Mouse (Mus musculus) heart, adult 2 months (tissue): ENCODE results near the gene Rplp0. TPM values are rescaled to one million over a fixed set of nuclear protein-coding genes. Genes with fewer than 3 reads are reported as not detected.

Experiments used
- DNase-seq, 2 experiments: peaks; one replicate each; pipeline ENCODE4 v3.0.0; 2021
- H3K27ac ChIP-seq: fragments of 200-600 bp; 2 replicates; pipeline ENCODE4 v1.8.1; 2022
- H3K27me3 ChIP-seq: fragments of 200-500 bp; 2 replicates; pipeline ENCODE4 v1.6.1; 2012; ENCODE audit warnings: mild to moderate bottlenecking, low read length, inconsistent platforms, mixed read lengths; ENCODE audit not compliant: control insufficient read depth, insufficient read depth
- H3K36me3 ChIP-seq: fragments of 200-500 bp; 2 replicates; pipeline ENCODE4 v1.6.1; 2012; ENCODE audit warnings: low read length, inconsistent platforms; ENCODE audit not compliant: control insufficient read depth, insufficient read depth
- H3K4me1 ChIP-seq: fragments of 200-500 bp; 2 replicates; pipeline ENCODE4 v1.6.1; 2011; ENCODE audit warnings: low read length; ENCODE audit not compliant: control insufficient read depth, insufficient read depth
- H3K4me3 ChIP-seq: fragments of 200-600 bp; 2 replicates; pipeline ENCODE4 v1.8.1; 2022
- H3K79me2 ChIP-seq: fragments of 200-500 bp; replicated peaks from 2 replicates; pipeline ENCODE4 v1.6.1; 2012; ENCODE audit warnings: mild to moderate bottlenecking, inconsistent platforms, low read length, moderate library complexity, mixed read lengths; ENCODE audit not compliant: control insufficient read depth, insufficient read depth
- H3K9ac ChIP-seq: fragments of 200-500 bp; 2 replicates; pipeline ENCODE4 v1.6.1; 2012; ENCODE audit warnings: low read depth, mild to moderate bottlenecking, control low read depth, inconsistent platforms, low read length, mixed read lengths
- CTCF ChIP-seq: fragments of 200-600 bp; IDR thresholded peaks from 2 replicates; pipeline ENCODE4 v1.8.1; 2022; ENCODE audit warnings: antibody characterized with exemption, mild to moderate bottlenecking, moderate library complexity
- EP300 ChIP-seq: fragments of 200-500 bp; IDR thresholded peaks from 2 replicates; pipeline ENCODE4 v1.6.1; 2011; ENCODE audit warnings: low read depth, low read length, control low read depth; ENCODE audit not compliant: insufficient read depth
- POLR2A ChIP-seq: fragments of 200-500 bp; IDR thresholded peaks from 2 replicates; pipeline ENCODE4 v1.6.1; 2011; ENCODE audit warnings: mild to moderate bottlenecking, low read depth, low read length, control low read depth; ENCODE audit not compliant: insufficient read depth
- WGBS: fragments of 180-500 bp; shearing (Covaris S2); methylation state at CpG from one replicate; pipeline ENCODE4 v1.1.7; 2018; 5-methylcytosine and 5-hydroxymethylcytosine counted together
- intact Hi-C: fragments of 180-260 bp; cut with DNase I; formaldehyde crosslinking; loops from one replicate; pipeline ENCODE4 v1.15.1; 2025
- polyA plus RNA-seq: library from polyadenylated mRNA; depleted of rRNA; stranded (reverse); fragments of >200 nt; gene quantifications from 2 replicates; pipeline ENCODE4 v1.2.3, GENCODE M21; 2012
- total RNA-seq, 2 experiments: library from RNA; stranded (reverse); gene quantifications; 2 replicates each; pipeline ENCODE4 v1.2.3; 2021

Gene Rplp0
- total and polyA plus RNA-seq, 3 experiments: 587 to 1,274 (median 705) TPM

DNA sequence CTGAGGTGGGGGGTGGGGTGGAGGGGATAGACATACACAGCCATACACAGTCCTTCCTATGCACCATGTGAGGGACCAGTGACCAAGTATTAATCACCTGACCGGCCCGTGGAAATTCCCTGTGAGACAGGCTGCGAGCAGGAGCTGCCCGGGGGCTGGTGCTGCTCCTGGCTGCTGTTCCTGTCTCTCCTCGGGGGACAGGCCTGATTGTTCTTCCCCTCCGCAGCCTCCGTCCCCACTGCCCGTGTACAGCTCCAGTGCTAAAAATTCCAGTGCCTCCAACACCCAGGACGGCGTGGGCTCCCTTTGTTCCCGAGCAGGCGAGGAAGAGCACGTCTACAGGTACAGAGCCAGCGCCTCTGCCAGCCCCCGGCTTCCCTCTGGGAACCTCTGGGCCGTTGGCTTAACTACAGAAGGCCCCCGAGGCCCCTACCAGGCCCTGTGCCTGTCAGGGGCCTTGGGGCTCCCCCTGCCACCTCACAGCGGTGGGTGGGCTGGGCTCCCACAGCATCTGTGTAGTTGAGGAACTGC, 14.5 kb upstream of the Rplp0 start:
- intact Hi-C loops: no loop called here
- WGBS: 74% methylated on average over 18 of the region's 18 CpGs
- H3K27ac ChIP-seq: no peak overlapping the region

DNA sequence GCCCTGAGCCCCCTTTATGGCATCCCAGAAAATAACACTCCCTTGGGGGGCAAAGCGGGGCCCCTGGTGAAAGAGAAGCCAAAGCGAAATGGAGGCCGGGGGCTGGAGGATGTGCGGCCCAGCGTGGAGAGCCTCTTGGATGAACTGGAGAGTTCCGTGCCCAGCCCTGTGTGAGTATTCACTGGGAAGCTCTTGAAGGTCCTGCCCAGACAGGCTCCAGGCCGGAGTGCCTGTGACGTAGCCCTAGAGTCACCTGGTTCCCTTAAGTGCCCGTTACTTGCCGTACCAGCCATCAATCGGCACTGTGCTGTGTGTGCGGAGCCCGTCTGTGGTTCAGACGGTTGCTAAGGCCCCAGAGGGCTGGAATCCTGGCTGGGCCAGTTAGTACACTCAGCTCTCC, 13.6 kb upstream of the Rplp0 start:
- TF ChIP-seq CTCF: no peak
- TF ChIP-seq EP300: no peak
- no peak for TF ChIP-seq POLR2A
- Histone ChIP-seq H3K27ac (no peak overlapping the region), H3K27me3 (no peaks in the 10 kb centered on the region), H3K36me3 (no peaks in the 10 kb centered on the region), H3K4me3 (no peak overlapping the region), H3K9ac (no peak overlapping the region), H3K79me2 (no peaks in the 10 kb centered on the region; the same call in none of the 2 replicates), H3K4me1 (peaks cover 10% of the 10 kb centered on the region)
- DNase-seq: no peak
- intact Hi-C loops: no loop called here
- 96% methylated on average over 14 of the region's 14 CpGs for WGBS

More for the DNA sequence above, 14.5 kb upstream of the Rplp0 start:
- H3K9ac ChIP-seq: no peak overlapping the region
- peaks cover 1% of the 10 kb centered on the region for H3K79me2 ChIP-seq
- TF ChIP-seq CTCF (no peak), EP300 (no peak), POLR2A (no peak)
- peaks cover 10% of the 10 kb centered on the region for H3K4me1 ChIP-seq
- no peaks in the 10 kb centered on the region for H3K36me3 ChIP-seq
- no peaks in the 10 kb centered on the region for H3K27me3 ChIP-seq
- no peak for DNase-seq
- H3K4me3 ChIP-seq: no peak overlapping the region

DNA sequence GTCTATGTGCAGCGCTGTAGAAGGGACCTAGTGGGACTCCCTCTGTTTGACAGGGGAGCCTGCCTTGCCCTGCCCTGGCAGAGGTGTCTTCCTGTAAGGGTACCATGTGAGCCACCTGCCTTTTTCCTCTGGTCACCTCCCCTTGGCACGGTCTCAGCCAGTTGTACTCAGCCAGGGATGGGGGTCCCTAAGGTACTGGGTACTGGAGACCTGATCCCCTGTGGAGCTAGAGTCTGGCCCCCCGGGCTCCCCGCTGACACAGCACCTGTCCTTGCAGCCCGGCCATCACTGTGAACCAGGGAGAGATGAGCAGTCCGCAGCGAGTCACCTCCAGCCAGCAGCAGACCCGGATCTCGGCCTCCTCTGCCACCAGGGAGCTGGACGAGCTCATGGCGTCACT, 12.7 kb upstream of the Rplp0 start:
- Histone ChIP-seq H3K9ac (no peak overlapping the region), H3K27me3 (no peaks in the 10 kb centered on the region), H3K4me1 (peaks cover 10% of the 10 kb centered on the region), H3K4me3 (no peak overlapping the region), H3K27ac (no peak overlapping the region), H3K79me2 (no peaks in the 10 kb centered on the region; the same call in none of the 2 replicates), H3K36me3 (no peaks in the 10 kb centered on the region)
- TF ChIP-seq POLR2A: no peak
- no peak for TF ChIP-seq EP300
- TF ChIP-seq CTCF: no peak
- no peak for DNase-seq
- WGBS: 90% methylated on average over 11 of the region's 11 CpGs
- intact Hi-C loops: no loop called here

DNA sequence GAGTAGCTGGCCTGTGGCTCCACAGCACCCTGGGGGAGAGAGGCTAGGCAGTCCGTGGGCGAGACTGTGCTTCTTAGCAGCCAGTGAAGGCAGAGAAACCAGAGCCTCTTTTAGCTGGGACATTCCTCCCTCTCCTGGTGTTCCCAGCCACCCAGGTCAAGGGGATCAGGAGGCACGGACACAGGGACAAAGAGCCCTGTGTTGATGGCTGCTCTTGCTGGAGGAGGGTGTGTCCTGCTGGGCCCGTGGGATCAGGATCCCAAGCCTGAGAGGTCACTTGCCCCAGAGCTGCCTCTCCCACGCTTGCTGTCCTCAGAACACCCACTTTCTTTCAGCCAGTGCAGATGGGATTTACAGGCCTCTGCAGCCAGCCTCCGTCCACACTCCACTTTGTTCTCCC, 12.3 kb upstream of the Rplp0 start:
- no peaks in the 10 kb centered on the region; the same call in none of the 2 replicates for H3K79me2 ChIP-seq
- H3K27ac ChIP-seq: no peak overlapping the region
- intact Hi-C loops: no loop called here
- WGBS: 59% methylated on average over 6 of the region's 6 CpGs
- H3K4me1 ChIP-seq: peaks cover 9% of the 10 kb centered on the region
- no peak overlapping the region for H3K4me3 ChIP-seq
- H3K9ac ChIP-seq: no peak overlapping the region
- no peaks in the 10 kb centered on the region for H3K27me3 ChIP-seq
- H3K36me3 ChIP-seq: no peaks in the 10 kb centered on the region
- TF ChIP-seq POLR2A (no peak), EP300 (no peak), CTCF (no peak)
- DNase-seq: no peak

DNA sequence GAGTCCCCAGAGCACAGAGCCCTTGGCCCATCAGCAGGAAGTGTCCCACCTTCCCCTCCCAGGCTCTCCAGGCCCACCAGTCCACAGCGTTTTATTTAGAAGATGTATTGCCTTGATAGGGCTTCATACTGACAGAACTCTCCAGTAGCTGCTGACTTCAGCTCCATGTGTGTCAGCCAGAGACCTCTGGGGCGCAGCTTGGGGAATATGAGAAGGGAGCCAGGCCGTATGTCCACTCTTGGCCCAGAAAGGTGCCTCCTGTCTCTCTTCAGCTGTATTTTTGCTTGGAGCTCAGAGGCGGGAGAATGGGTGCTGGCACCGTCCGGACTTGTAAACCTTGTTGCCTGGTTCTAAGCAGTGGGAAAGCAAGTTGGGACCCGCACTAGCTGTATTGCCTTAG, 11.8 kb upstream of the Rplp0 start:
- no peak for DNase-seq
- H3K36me3 ChIP-seq: no peaks in the 10 kb centered on the region
- H3K4me3 ChIP-seq: no peak overlapping the region
- no peaks in the 10 kb centered on the region; the same call in none of the 2 replicates for H3K79me2 ChIP-seq
- intact Hi-C loops: no loop called here
- peaks cover 7% of the 10 kb centered on the region for H3K4me1 ChIP-seq
- H3K27me3 ChIP-seq: no peaks in the 10 kb centered on the region
- no peak overlapping the region for H3K27ac ChIP-seq
- TF ChIP-seq CTCF (no peak), EP300 (no peak), POLR2A (no peak)
- H3K9ac ChIP-seq: no peak overlapping the region
- 75% methylated on average over 7 of the region's 7 CpGs for WGBS

DNA sequence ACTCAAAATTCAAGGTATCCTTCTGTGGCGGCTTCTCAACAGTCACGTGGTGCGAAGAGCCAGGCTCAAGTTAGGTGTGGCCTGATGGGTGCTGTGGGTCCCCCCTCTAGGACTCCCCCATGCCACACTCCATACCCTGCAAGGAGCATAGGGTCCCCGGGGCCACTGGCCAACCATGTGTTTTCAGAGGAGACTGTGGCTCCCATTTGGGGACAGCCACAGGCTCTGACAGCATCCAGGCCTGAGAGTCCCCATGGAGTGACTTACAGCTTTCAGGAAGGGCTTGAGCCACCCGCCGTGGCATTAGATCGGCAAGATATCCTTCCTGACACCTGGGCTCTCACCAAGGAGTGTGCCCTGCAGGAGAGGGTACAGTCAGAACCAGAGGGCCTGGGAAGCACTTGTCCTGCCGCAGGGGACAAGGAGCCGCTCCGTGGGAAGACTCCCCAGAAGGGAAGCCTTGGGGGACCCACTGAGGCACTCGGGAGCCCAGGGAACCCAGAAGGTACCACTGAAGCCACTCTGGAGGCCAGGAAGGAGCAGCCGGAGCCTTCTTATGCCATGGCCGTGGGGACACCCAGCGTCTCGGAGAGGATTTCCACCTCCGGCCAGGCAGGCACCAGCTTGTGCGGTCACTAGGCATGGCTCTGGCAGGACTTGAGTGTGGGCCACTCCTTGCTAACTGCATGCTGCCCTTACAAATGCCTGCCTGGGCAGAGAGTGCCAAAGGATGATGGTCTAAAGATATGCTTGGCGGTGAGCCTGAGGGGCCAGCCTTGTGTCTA, 10.6 kb upstream of the Rplp0 start:
- DNase-seq: no peak
- Histone ChIP-seq H3K4me3 (no peak overlapping the region), H3K9ac (no peak overlapping the region), H3K79me2 (no peaks in the 10 kb centered on the region; the same call in none of the 2 replicates), H3K36me3 (no peaks in the 10 kb centered on the region), H3K4me1 (no peaks in the 10 kb centered on the region), H3K27ac (no peak overlapping the region), H3K27me3 (no peaks in the 10 kb centered on the region)
- intact Hi-C loops: no loop called here
- TF ChIP-seq CTCF (no peak), EP300 (no peak), POLR2A (no peak)
- WGBS: 87% methylated on average over 18 of the region's 18 CpGs
